Mouse (Mus musculus) heart, embryonic 16.5 days (tissue): ENCODE data around the gene Olfr620. TPM values are rescaled to one million over a fixed set of nuclear protein-coding genes. Genes with fewer than 3 reads are reported as not detected.

Experiments
- ATAC-seq: fragments of 200-750 bp; cut with Nextera tagmentation; replicated peaks from 2 replicates; pipeline ENCODE4 v1.8.0; 2017; ENCODE audit warnings: moderate number of reproducible peaks; ENCODE audit not compliant: insufficient read depth, low FRiP score; ENCODE audit errors: extremely low read depth
- H3K27ac ChIP-seq: fragments of 300-500 bp; sonication (generic); 2 replicates; pipeline ENCODE4 v1.5.1; 2014; ENCODE audit warnings: mild to moderate bottlenecking, low read length, control low read depth, moderate library complexity
- H3K27me3 ChIP-seq: fragments of 300-500 bp; sonication (generic); 2 replicates; pipeline ENCODE4 v1.6.1; 2014; ENCODE audit warnings: low read length, mixed read lengths; ENCODE audit not compliant: control insufficient read depth, insufficient read depth
- H3K36me3 ChIP-seq: fragments of 300-500 bp; sonication (generic); 2 replicates; pipeline ENCODE4 v1.6.1; 2014; ENCODE audit not compliant: control insufficient read depth, insufficient read depth
- H3K4me1 ChIP-seq: fragments of 300-500 bp; sonication (generic); 2 replicates; pipeline ENCODE4 v1.6.1; 2014; ENCODE audit warnings: low read length, mixed read lengths; ENCODE audit not compliant: control insufficient read depth, insufficient read depth
- H3K4me2 ChIP-seq: fragments of 300-500 bp; sonication (generic); 2 replicates; pipeline ENCODE4 v1.6.1; 2014; ENCODE audit warnings: low read depth, mild to moderate bottlenecking, control low read depth, low read length
- H3K4me3 ChIP-seq: fragments of 300-500 bp; sonication (generic); 2 replicates; pipeline ENCODE4 v1.5.1; 2014; ENCODE audit warnings: mild to moderate bottlenecking, control low read depth, low read length
- H3K9ac ChIP-seq: fragments of 300-500 bp; sonication (generic); 2 replicates; pipeline ENCODE4 v1.6.1; 2014; ENCODE audit warnings: low read length, control low read depth
- H3K9me3 ChIP-seq: fragments of 300-500 bp; sonication (generic); replicated peaks from 2 replicates; pipeline ENCODE4 v1.6.1; 2016; ENCODE audit warnings: low read length; ENCODE audit not compliant: control insufficient read depth
- WGBS: fragments of 180-500 bp; shearing (Covaris S2); extraction: QIAGEN DNeasy Blood & Tissue Kit; methylation state at CpG from one replicate; pipeline ENCODE4 v1.1.7; 2014; 5-methylcytosine and 5-hydroxymethylcytosine counted together
- microRNA-seq: library from miRNA; unstranded; fragments of <30 nt; microRNA quantifications from one replicate; pipeline ENCODE4, GENCODE M21; 2017
- polyA plus RNA-seq: library from polyadenylated mRNA; unstranded; fragments of >200 nt; fragmentation: Nextera tagmentation; extraction: Ambion mirVana; gene quantifications from 2 replicates; pipeline ENCODE4 v1.2.1, GENCODE M21; 2015

Gene Olfr620
- polyA plus RNA-seq, 1 experiment from 2014 or later = not detected

DNA sequence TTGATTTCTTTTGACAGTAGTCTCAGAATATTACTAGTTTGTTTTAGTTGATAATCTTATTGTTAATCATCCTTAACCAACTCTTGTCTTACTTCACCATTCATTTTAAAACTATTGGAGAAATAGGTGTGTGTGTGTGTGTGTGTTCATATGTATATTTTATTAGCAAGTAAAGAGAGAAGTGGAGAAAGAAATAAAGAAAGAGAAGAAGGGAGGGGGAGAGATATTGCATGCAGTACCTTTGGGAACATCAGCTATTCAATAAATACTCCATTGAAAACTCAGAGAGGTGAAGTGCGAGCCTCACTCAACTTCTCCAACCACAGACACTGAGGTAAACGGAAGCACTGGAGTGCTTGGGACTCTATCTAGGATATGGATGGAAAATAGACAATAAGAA lies 56.6 kb downstream of the Olfr620 start, which contains the start of gene Olfr615:
TSS of gene Olfr615 (plus strand) at position 301 of the 400 bp plus-strand sequence.
- H3K36me3 ChIP-seq = no peaks in the 10 kb centered on the region
- ATAC-seq = no peak
- no peaks in the 10 kb centered on the region for H3K27me3 ChIP-seq
- 66% methylated on average over 2 of the region's 2 CpGs for WGBS
- H3K4me3 ChIP-seq = no peak within 1 kb of the TSS
- H3K4me1 ChIP-seq = no peaks in the 10 kb centered on the region
- no peak within 1 kb of the TSS for H3K4me2 ChIP-seq
- H3K9ac ChIP-seq = no peak within 1 kb of the TSS
- no peak within 1 kb of the TSS for H3K27ac ChIP-seq
- no peaks in the 10 kb centered on the region for H3K9me3 ChIP-seq

Small RNA genes within 50 kb of the gene (microRNA-seq; reads per million reads assigned to microRNA genes)
- not detected for gene Gm26506

Other genes with a start within 250 kb of the Olfr620 start
- not detected in 2 replicates for gene Olfr601, start 249.9 kb downstream of the Olfr620 start, polyA plus RNA-seq
- not detected in 2 replicates for gene Olfr603, start 226.4 kb downstream of the Olfr620 start, polyA plus RNA-seq
- gene Usp17lc, start 197.5 kb downstream of the Olfr620 start, polyA plus RNA-seq = not detected in 2 replicates
- gene Olfr605, start 167.1 kb downstream of the Olfr620 start, polyA plus RNA-seq = not detected in 2 replicates
- not detected in 2 replicates for gene Olfr606, start 163.5 kb downstream of the Olfr620 start, polyA plus RNA-seq
- gene Olfr607, start 148.4 kb downstream of the Olfr620 start, polyA plus RNA-seq = 0.32 and 0.55 TPM in 2 replicates
- 0.91 and 1.2 TPM in 2 replicates for gene Olfr608, start 142.7 kb downstream of the Olfr620 start, polyA plus RNA-seq
- gene Olfr609, start 114.5 kb downstream of the Olfr620 start, polyA plus RNA-seq = not detected in 2 replicates
- not detected in 2 replicates for gene Olfr610, start 100.4 kb downstream of the Olfr620 start, polyA plus RNA-seq
- gene Olfr611, start 91.7 kb downstream of the Olfr620 start, polyA plus RNA-seq = not detected in 2 replicates
- gene Olfr612, start 69.8 kb downstream of the Olfr620 start, polyA plus RNA-seq = not detected in 2 replicates
- not detected in 2 replicates for gene Olfr613, start 64.5 kb downstream of the Olfr620 start, polyA plus RNA-seq
- not detected in 2 replicates for gene Olfr615, start 56.5 kb downstream of the Olfr620 start, polyA plus RNA-seq
- not detected in 2 replicates for gene Olfr616, start 43.4 kb downstream of the Olfr620 start, polyA plus RNA-seq
- not detected in 2 replicates for gene Olfr617, start 39.5 kb downstream of the Olfr620 start, polyA plus RNA-seq
- not detected in 2 replicates for gene Olfr618, start 22.4 kb downstream of the Olfr620 start, polyA plus RNA-seq
- not detected in 2 replicates for gene Olfr619, start 12.0 kb downstream of the Olfr620 start, polyA plus RNA-seq
- not detected in 2 replicates for gene Olfr622, start 30.2 kb upstream of the Olfr620 start, polyA plus RNA-seq
- gene Olfr623, start 51.2 kb upstream of the Olfr620 start, polyA plus RNA-seq = not detected in 2 replicates
- 0.03 and 0.04 TPM in 2 replicates for gene Olfr624, start 58.7 kb upstream of the Olfr620 start, polyA plus RNA-seq
- gene Olfr625-ps1, start 70.2 kb upstream of the Olfr620 start, polyA plus RNA-seq = not detected in 2 replicates
- not detected in 2 replicates for gene Olfr243, start 102.1 kb upstream of the Olfr620 start, polyA plus RNA-seq
- not detected in 2 replicates for gene Olfr628, start 117.8 kb upstream of the Olfr620 start, polyA plus RNA-seq
- not detected in 2 replicates for gene Olfr629, start 132.4 kb upstream of the Olfr620 start, polyA plus RNA-seq
- gene Olfr630, start 144.8 kb upstream of the Olfr620 start, polyA plus RNA-seq = not detected in 2 replicates
- not detected in 2 replicates for gene Olfr69, start 159.1 kb upstream of the Olfr620 start, polyA plus RNA-seq
- gene Olfr68, start 167.2 kb upstream of the Olfr620 start, polyA plus RNA-seq = not detected in 2 replicates
- not detected in 2 replicates for gene Olfr67, start 179.3 kb upstream of the Olfr620 start, polyA plus RNA-seq
- 7,811 and 8,208 TPM in 2 replicates for gene Hbb-bt, start 201.5 kb upstream of the Olfr620 start, polyA plus RNA-seq
- gene Hbb-bs, start 215.6 kb upstream of the Olfr620 start, polyA plus RNA-seq = 24,611 and 28,119 TPM in 2 replicates
- gene Hbb-bh2, start 228.0 kb upstream of the Olfr620 start, polyA plus RNA-seq = not detected in 2 replicates
- gene Hbb-bh1, start 230.6 kb upstream of the Olfr620 start, polyA plus RNA-seq = 2.3 and 2.8 TPM in 2 replicates
- gene Hbb-y, start 240.7 kb upstream of the Olfr620 start, polyA plus RNA-seq = 147 and 172 TPM in 2 replicates